Mouse (Mus musculus): ENCODE data around the gene Pabpn1. TPM values are rescaled to one million over a fixed set of nuclear protein-coding genes. Genes with fewer than 3 reads are reported as not detected.

Gene Pabpn1
- polyA plus RNA-seq, 1 experiment = 219 TPM

DNA sequence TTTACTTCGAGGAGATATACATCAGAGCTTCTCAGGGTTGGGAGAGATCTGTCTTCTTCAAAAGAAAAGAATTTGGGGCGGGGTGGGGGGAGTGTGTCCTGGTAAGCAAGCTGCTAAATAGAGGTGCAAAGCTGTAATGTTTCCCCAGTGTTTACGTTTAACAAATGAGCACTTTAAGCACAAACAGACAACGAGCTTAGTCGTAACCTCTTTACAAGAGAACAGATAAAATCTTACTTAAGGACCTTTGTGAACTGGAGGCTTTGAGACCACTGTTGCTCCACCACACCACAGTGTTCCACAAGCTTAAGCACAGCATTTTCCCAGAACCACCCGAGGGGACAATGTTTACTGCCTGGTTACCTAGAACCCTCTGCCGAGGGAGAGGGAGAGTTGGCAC lies 35.0 kb downstream of the Pabpn1 start:
- DNase-seq = no peak
- Histone ChIP-seq H3K27ac (ENCODE audit: control insufficient read depth, insufficient read depth, low read length) (no peak overlapping the region), H3K4me1 (replicated peaks; ENCODE audit: control insufficient read depth, insufficient read depth, low read length) (no peaks in the 10 kb centered on the region), H3K27me3 (ENCODE audit: control insufficient read depth, insufficient read depth, low read length) (peaks cover 10% of the 10 kb centered on the region), H3K36me3 (ENCODE audit: control insufficient read depth, insufficient read depth, low read length) (no peaks in the 10 kb centered on the region), H3K4me3 (ENCODE audit: control insufficient read depth, insufficient read depth, low read length) (no peak overlapping the region)
- 41% methylated on average over 7 of the region's 7 CpGs for WGBS
- TF ChIP-seq POLR2A (IDR thresholded peaks at IDR 0.05; ENCODE audit: control insufficient read depth, extremely low read depth, insufficient read depth, low read length, poor library complexity) = no peak

DNA sequence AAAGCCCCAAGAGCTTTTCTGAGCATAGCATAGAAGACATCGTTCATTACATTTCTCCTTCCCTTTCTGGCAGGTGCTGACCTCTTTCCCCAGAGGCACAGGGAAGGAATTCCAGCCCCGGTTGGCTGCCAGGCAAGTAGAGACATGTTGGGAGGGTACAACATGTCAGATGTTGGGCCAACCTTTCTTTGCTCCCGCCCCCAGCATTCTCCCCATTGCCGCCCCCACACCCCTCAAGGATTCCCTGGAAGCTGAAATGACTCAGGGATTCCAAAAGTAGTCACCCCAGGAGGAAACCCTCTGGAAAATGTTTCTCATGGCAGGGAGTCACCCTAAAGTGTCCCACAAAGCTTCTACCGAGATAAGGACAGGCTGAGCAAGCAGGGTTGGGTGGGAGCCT lies 37.5 kb downstream of the Pabpn1 start:
- TF ChIP-seq CTCF (IDR thresholded peaks at IDR 0.05; ENCODE audit: borderline replicate concordance, control insufficient read depth, extremely low read depth, insufficient read depth, low read length, poor library complexity) (no peak), POLR2A (IDR thresholded peaks at IDR 0.05; ENCODE audit: control insufficient read depth, extremely low read depth, insufficient read depth, low read length, poor library complexity) (no peak)
- no peak for DNase-seq
- no peak overlapping the region for H3K27ac ChIP-seq (ENCODE audit: control insufficient read depth, insufficient read depth, low read length)
- no peaks in the 10 kb centered on the region for H3K4me1 ChIP-seq (replicated peaks; ENCODE audit: control insufficient read depth, insufficient read depth, low read length)
- 83% methylated on average over 5 of the region's 5 CpGs for WGBS
- no peaks in the 10 kb centered on the region for H3K36me3 ChIP-seq (ENCODE audit: control insufficient read depth, insufficient read depth, low read length)
- peaks cover 10% of the 10 kb centered on the region for H3K27me3 ChIP-seq (ENCODE audit: control insufficient read depth, insufficient read depth, low read length)
- no peak overlapping the region for H3K4me3 ChIP-seq (ENCODE audit: control insufficient read depth, insufficient read depth, low read length)

DNA sequence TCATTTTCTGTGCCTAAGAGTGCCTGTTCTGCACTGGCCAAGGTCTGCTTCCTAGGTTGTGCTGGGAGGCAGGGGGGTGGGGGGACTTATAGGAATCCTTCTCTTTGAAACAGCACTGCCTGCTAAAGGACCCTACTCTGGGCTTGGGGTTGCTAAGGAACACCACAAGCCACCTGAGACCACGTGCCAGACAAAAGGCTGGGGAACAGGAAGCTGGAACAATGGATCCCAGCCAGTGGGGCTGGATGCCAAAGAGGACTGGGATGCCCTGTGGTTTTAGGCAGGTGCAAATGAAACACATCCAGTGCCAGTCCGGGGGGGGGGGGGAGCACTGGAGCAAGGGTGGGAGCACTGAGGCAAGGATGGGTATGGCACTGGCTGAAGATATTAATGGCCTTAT lies 38.1 kb downstream of the Pabpn1 start:
- Histone ChIP-seq H3K27ac (ENCODE audit: control insufficient read depth, insufficient read depth, low read length) (no peak overlapping the region), H3K4me1 (replicated peaks; ENCODE audit: control insufficient read depth, insufficient read depth, low read length) (no peaks in the 10 kb centered on the region), H3K4me3 (ENCODE audit: control insufficient read depth, insufficient read depth, low read length) (no peak overlapping the region), H3K36me3 (ENCODE audit: control insufficient read depth, insufficient read depth, low read length) (no peaks in the 10 kb centered on the region), H3K27me3 (ENCODE audit: control insufficient read depth, insufficient read depth, low read length) (peaks cover 8% of the 10 kb centered on the region)
- no peak for TF ChIP-seq CTCF (IDR thresholded peaks at IDR 0.05; ENCODE audit: borderline replicate concordance, control insufficient read depth, extremely low read depth, insufficient read depth, low read length, poor library complexity)
- no peak for TF ChIP-seq POLR2A (IDR thresholded peaks at IDR 0.05; ENCODE audit: control insufficient read depth, extremely low read depth, insufficient read depth, low read length, poor library complexity)
- WGBS = 27% methylated on average over 2 of the region's 2 CpGs
- no peak for DNase-seq

- no peak within 1 kb of the TSS for H3K4me3 ChIP-seq (ENCODE audit: control insufficient read depth, insufficient read depth, low read length)
- H3K4me1 ChIP-seq (replicated peaks; ENCODE audit: control insufficient read depth, insufficient read depth, low read length) = no peaks in the 10 kb centered on the region
- 84% methylated on average over 6 of the region's 6 CpGs for WGBS
- no peaks in the 10 kb centered on the region for H3K27me3 ChIP-seq (ENCODE audit: control insufficient read depth, insufficient read depth, low read length)
- no peak for DNase-seq
- H3K36me3 ChIP-seq (ENCODE audit: control insufficient read depth, insufficient read depth, low read length) = no peaks in the 10 kb centered on the region
- no peak within 1 kb of the TSS for H3K27ac ChIP-seq (ENCODE audit: control insufficient read depth, insufficient read depth, low read length)
- TF ChIP-seq POLR2A (IDR thresholded peaks at IDR 0.05; ENCODE audit: control insufficient read depth, extremely low read depth, insufficient read depth, low read length, poor library complexity) = no peak
- no peak for TF ChIP-seq CTCF (IDR thresholded peaks at IDR 0.05; ENCODE audit: borderline replicate concordance, control insufficient read depth, extremely low read depth, insufficient read depth, low read length, poor library complexity)
Observed at GRCm38 (mm10) chr14:54932645-54933150, 40.4 kb downstream of the Pabpn1 start, which contains the start of gene Il25. Il25 (plus strand) TSS chr14:54932695.

DNA sequence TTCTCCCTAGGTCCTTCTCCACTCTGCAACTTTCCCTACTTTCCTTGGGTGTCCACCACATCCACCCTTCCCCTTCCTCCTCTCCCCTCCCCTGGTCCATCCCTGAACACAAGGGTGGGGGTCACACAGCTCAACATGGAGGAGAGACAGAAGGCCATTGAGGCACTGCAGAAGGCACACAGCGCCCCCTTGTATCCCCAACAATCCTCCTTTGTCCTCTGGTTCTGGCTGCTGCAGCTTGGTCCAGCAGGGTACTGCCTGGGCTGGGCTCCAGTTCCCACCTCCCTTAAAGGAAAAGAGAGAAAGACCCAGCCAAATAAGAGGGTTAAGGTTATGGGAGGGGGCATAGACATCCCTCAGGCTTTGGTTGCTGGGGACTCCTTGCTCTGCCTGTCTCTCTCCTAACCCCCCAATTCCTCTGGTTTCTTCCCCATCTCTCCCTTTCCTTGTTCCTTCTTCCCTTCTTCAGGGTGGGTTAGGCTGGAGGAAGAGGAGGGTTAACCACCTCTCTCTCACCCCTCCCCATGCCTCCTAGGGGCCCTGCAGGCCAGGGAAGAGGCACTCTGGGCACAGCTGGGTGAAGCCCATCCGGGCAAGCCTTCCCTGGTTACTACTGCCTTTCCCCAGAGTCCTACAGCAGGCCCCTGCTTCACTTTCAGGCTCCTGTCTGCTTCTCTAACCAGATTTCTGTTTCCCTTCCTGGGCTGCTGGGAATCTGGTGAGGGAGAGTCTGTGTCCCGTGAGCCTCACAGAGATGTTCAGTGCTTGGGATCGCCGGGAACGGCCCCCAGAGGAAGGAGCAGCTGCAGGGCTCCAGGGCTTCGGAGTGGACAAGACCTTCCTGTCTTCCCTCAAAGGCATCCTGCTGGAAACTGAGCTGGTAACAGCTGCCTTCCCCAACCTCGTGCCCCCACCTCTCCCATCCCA lies 43.9 kb downstream of the Pabpn1 start, which contains the start of gene Cmtm5:
TSS of gene Cmtm5 (plus strand) at position 358 of the 927 bp plus-strand sequence.
- 49% methylated on average over 8 of the region's 8 CpGs for WGBS
- no peaks in the 10 kb centered on the region for H3K36me3 ChIP-seq (ENCODE audit: control insufficient read depth, insufficient read depth, low read length)
- TF ChIP-seq POLR2A (IDR thresholded peaks at IDR 0.05; ENCODE audit: control insufficient read depth, extremely low read depth, insufficient read depth, low read length, poor library complexity) (no peak), CTCF (IDR thresholded peaks at IDR 0.05; ENCODE audit: borderline replicate concordance, control insufficient read depth, extremely low read depth, insufficient read depth, low read length, poor library complexity) (no peak)
- H3K27ac ChIP-seq (ENCODE audit: control insufficient read depth, insufficient read depth, low read length) = no peak within 1 kb of the TSS
- DNase-seq = no peak
- no peaks in the 10 kb centered on the region for H3K27me3 ChIP-seq (ENCODE audit: control insufficient read depth, insufficient read depth, low read length)
- peaks cover 3% of the 10 kb centered on the region; the same call in 1 of the 2 replicates for H3K4me1 ChIP-seq (replicated peaks; ENCODE audit: control insufficient read depth, insufficient read depth, low read length)
- no peak within 1 kb of the TSS for H3K4me3 ChIP-seq (ENCODE audit: control insufficient read depth, insufficient read depth, low read length)

- DNase-seq = no peak
- H3K4me1 ChIP-seq (replicated peaks; ENCODE audit: control insufficient read depth, insufficient read depth, low read length) = peaks cover 9% of the 10 kb centered on the region; the same call in 1 of the 2 replicates
- no peaks in the 10 kb centered on the region for H3K36me3 ChIP-seq (ENCODE audit: control insufficient read depth, insufficient read depth, low read length)
- no peak overlapping the region for H3K4me3 ChIP-seq (ENCODE audit: control insufficient read depth, insufficient read depth, low read length)
- H3K27me3 ChIP-seq (ENCODE audit: control insufficient read depth, insufficient read depth, low read length) = no peaks in the 10 kb centered on the region
- H3K27ac ChIP-seq (ENCODE audit: control insufficient read depth, insufficient read depth, low read length) = no peak overlapping the region
- TF ChIP-seq CTCF (IDR thresholded peaks at IDR 0.05; ENCODE audit: borderline replicate concordance, control insufficient read depth, extremely low read depth, insufficient read depth, low read length, poor library complexity) = no peak
- TF ChIP-seq POLR2A (IDR thresholded peaks at IDR 0.05; ENCODE audit: control insufficient read depth, extremely low read depth, insufficient read depth, low read length, poor library complexity) = no peak
- WGBS = 29% methylated on average over 6 of the region's 6 CpGs
Observed at GRCm38 (mm10) chr14:54936831-54937160, 44.5 kb downstream of the Pabpn1 start.

All from thymus, adult 2 months (tissue).